Mouse (Mus musculus): Measurements from ENCODE around the gene Limch1. TPM values are rescaled to one million over a fixed set of nuclear protein-coding genes. Genes with fewer than 3 reads are reported as not detected.

Limch1 gene
- polyA plus RNA-seq, 1 experiment from 2014 or later = not detected

DNA sequence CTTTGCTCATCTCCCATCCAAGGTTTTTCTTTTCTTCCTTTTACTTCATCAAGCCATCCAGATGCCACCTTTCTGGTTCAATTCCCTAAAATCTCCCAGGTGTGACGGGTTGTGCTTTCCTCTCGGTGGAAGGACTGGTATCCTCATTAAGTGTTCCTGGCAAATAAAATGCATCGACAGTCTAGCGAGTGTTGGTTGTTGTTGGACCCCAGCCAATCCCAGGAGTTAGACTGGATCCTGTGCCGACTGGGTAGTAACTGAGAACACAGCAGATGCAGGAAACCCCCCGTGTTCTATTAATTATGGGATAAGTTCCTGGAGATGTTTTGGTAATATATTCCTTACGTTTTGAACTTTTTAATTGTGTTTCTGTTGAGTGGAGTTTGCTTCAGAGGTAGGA is 197.9 kb downstream of the Limch1 start:
- no peak overlapping the region for H3K27ac ChIP-seq
- H3K36me3 ChIP-seq (ENCODE audit: inconsistent target) = no peaks in the 10 kb centered on the region
- no peak overlapping the region for H3K4me3 ChIP-seq (ENCODE audit: inconsistent target)
- H3K79me2 ChIP-seq (ENCODE audit: inconsistent target) = no peaks in the 10 kb centered on the region
- WGBS (ENCODE audit: missing documents) = 95% methylated on average over 7 of the region's 7 CpGs

DNA sequence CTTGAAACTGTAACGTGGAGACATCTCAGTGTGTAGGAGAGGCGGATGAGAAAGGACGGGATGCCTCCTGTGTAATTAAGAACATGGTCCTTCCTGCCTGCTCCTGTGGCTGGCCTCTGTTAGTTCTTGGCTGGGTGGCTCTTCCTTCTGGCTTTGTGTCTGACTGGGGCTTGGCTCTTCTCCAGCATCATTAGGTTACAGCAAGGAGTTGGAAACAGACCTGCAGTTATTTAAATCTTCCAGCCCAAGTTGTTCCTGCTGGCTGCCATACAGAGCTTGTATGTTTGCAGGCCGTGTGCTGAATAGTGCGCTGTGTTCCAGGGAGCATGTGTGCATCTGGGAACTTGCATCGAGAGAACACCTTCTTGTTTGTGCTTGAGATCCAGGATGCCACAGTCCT is 202.3 kb downstream of the Limch1 start:
- Histone ChIP-seq H3K36me3 (ENCODE audit: inconsistent target) (no peaks in the 10 kb centered on the region), H3K4me3 (ENCODE audit: inconsistent target) (no peak overlapping the region), H3K79me2 (ENCODE audit: inconsistent target) (no peaks in the 10 kb centered on the region), H3K27ac (no peak overlapping the region)
- 47% methylated on average over 6 of the region's 6 CpGs for WGBS (ENCODE audit: missing documents)

DNA sequence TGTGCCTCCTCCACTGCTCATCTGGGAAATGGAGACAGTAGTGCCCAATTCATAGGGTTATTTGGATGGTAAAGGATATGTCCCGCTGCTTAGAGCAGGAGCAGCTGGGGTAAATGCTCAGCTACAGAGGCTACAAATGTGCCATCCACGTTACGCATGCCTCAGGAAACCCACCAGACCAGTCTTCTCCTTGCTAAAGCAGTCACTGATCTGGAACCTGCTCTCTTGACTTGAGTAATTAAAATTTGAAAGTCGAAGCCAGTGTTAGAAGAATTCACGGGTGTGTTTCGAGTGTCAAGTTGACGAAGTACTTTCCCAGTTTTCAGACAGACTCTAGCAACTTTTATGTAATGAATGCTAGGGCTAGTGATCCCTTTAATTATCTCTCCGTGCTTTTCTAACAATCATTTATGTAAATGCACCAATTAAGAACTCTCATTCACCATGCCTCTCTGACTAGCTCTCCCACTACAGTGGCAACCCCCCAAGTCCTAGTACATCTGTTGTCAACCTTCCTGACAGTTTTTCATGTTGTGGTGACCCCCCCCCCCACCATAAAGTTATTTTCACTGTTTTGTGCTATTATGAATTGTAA is 203.6 kb downstream of the Limch1 start:
- no peaks in the 10 kb centered on the region for H3K36me3 ChIP-seq (ENCODE audit: inconsistent target)
- 93% methylated on average over 8 of the region's 8 CpGs for WGBS (ENCODE audit: missing documents)
- no peak overlapping the region for H3K27ac ChIP-seq
- no peaks in the 10 kb centered on the region for H3K79me2 ChIP-seq (ENCODE audit: inconsistent target)
- H3K4me3 ChIP-seq (ENCODE audit: inconsistent target) = no peak overlapping the region

DNA sequence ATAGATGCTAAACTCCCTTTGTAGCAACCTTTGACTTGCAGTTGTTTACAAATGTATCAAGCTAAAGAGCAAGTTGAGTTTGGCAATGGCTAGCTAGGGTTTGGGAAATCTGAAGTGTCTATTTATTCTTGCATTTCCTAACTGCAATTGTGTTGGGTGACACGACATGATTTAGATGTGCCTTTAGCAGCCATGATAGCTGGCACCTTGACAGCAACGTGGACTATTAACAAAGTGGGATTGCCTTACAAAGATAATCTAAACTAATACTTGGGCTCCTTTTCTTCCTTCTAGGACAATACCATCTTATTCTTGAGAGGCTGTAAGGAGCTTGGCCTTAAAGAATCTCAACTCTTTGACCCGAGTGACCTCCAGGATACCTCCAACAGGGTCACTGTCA is 207.7 kb downstream of the Limch1 start:
- no peak overlapping the region for H3K4me3 ChIP-seq (ENCODE audit: inconsistent target)
- H3K79me2 ChIP-seq (ENCODE audit: inconsistent target) = no peaks in the 10 kb centered on the region
- WGBS (ENCODE audit: missing documents) = 81% methylated on average over 3 of the region's 3 CpGs
- no peak overlapping the region for H3K27ac ChIP-seq
- no peaks in the 10 kb centered on the region for H3K36me3 ChIP-seq (ENCODE audit: inconsistent target)

DNA sequence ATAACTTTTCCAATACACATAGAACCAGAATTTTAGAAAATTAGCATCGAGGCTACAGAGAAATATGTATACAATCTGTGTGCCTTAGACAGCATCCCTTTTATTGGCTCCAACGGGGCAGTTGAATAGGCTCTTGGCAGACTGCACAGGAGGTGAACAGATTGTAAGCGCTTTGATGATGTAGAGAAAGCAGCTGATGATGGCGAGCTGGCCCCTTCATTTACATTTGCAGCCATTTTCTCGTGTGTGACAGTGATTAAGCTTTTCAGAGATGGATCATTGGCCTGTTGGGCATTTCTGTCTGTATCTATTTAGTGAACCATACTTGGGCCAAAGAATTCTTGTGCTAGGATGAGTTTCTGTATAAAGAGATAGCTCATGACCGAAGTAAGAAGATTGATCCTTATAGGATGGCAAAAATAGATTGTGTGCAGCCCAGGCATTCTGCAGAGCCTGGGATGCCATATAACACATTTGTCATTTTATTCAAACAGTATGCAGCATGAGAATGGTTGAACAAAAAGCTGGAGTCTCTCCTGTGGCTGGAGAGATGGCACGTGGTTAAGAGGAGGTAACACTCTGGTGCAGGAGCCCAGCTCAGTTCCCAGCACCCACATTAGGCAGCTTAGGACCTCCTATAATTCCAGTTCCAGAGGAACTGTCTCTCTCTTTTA is 208.5 kb downstream of the Limch1 start:
- 91% methylated on average over 7 of the region's 7 CpGs for WGBS (ENCODE audit: missing documents)

GRCm38 (mm10) chr5:66955245-66955644 is 209.6 kb downstream of the Limch1 start:
- 92% methylated on average over 5 of the region's 5 CpGs for WGBS (ENCODE audit: missing documents)
- Histone ChIP-seq H3K27ac (no peak overlapping the region), H3K36me3 (ENCODE audit: inconsistent target) (no peaks in the 10 kb centered on the region), H3K4me3 (ENCODE audit: inconsistent target) (no peak overlapping the region), H3K79me2 (ENCODE audit: inconsistent target) (no peaks in the 10 kb centered on the region)

More for the DNA sequence above, 208.5 kb downstream of the Limch1 start:
- Histone ChIP-seq H3K27ac (no peak overlapping the region), H3K79me2 (ENCODE audit: inconsistent target) (no peaks in the 10 kb centered on the region), H3K36me3 (ENCODE audit: inconsistent target) (no peaks in the 10 kb centered on the region), H3K4me3 (ENCODE audit: inconsistent target) (no peak overlapping the region)

DNA sequence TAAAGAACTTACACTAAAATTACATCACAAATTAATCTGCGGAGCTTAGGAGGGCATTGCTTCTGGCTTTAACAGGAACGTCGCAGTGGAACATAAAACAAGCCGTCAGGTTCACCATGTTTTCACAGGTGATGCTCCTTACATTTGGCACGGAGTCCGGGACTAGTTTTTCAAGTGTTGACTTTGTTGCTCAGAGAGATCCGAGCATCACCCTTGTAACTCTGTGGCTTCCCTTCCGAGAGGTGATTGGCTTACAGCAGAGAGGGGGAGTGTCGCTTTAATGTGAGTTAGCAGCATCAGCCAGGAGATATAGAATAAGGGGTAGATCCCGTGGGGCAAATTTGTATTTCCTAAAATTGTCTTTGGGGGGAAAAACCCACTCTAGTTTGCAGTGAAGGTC is 212.0 kb downstream of the Limch1 start:
- Histone ChIP-seq H3K79me2 (ENCODE audit: inconsistent target) (no peaks in the 10 kb centered on the region), H3K4me3 (ENCODE audit: inconsistent target) (no peak overlapping the region), H3K36me3 (ENCODE audit: inconsistent target) (no peaks in the 10 kb centered on the region), H3K27ac (no peak overlapping the region)
- WGBS (ENCODE audit: missing documents) = 86% methylated on average over 10 of the region's 10 CpGs

DNA sequence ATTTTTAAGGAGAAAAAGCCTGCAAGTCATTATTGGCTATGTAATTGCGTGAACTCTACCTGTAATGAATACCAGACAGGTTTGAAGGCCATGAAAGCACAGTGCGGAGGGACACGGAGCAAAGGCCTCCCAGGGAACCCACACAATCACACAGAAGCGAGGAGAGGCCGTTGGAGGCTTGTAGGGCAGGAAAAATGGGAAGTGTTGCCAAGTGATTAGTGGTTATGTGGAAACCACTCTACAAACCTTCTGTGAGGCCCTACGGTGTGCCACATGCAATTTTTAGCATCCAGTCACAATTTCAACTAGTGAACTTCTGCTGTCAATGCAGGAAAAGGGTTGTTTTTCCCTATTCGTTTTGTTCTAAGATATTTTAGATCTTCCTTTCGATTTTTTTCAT is 212.5 kb downstream of the Limch1 start:
- Histone ChIP-seq H3K27ac (no peak overlapping the region), H3K4me3 (ENCODE audit: inconsistent target) (no peak overlapping the region), H3K79me2 (ENCODE audit: inconsistent target) (no peaks in the 10 kb centered on the region), H3K36me3 (ENCODE audit: inconsistent target) (no peaks in the 10 kb centered on the region)
- WGBS (ENCODE audit: missing documents) = 14% methylated on average over 8 of the region's 8 CpGs

- Histone ChIP-seq H3K27ac (no peak overlapping the region), H3K79me2 (ENCODE audit: inconsistent target) (no peaks in the 10 kb centered on the region), H3K4me3 (ENCODE audit: inconsistent target) (no peak overlapping the region), H3K36me3 (ENCODE audit: inconsistent target) (no peaks in the 10 kb centered on the region)
- WGBS (ENCODE audit: missing documents) = 95% methylated on average over 8 of the region's 8 CpGs
Measured at GRCm38 (mm10) chr5:66959968-66960367, 214.3 kb downstream of the Limch1 start.

DNA sequence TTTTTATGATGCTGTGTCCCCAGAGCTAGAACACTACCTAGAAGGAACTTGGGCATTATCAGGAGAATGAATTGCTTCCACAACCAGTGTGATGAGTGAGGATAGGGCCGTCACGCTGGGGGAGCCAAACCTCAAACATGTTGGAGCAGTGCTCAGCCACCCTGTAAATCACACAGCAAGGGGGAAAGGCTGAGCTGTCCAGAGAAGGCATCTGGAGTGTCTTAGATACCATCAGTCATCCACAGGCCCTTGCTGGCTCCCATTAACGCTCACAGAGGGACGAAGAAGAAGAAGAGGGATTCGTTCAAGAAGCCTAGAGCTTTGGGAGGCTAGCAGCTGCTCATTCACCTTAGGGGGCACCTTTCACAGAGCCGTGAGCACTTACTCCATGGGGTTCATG is 219.8 kb downstream of the Limch1 start:
- WGBS (ENCODE audit: missing documents) = 81% methylated on average over 6 of the region's 6 CpGs
- Histone ChIP-seq H3K79me2 (ENCODE audit: inconsistent target) (no peaks in the 10 kb centered on the region), H3K27ac (no peak overlapping the region), H3K36me3 (ENCODE audit: inconsistent target) (no peaks in the 10 kb centered on the region), H3K4me3 (ENCODE audit: inconsistent target) (no peak overlapping the region)

- Histone ChIP-seq H3K79me2 (ENCODE audit: inconsistent target) (no peaks in the 10 kb centered on the region), H3K4me3 (ENCODE audit: inconsistent target) (no peak overlapping the region), H3K27ac (no peak overlapping the region), H3K36me3 (ENCODE audit: inconsistent target) (no peaks in the 10 kb centered on the region)
- WGBS (ENCODE audit: missing documents) = 92% methylated on average over 2 of the region's 2 CpGs
Measured at GRCm38 (mm10) chr5:66967147-66967546, 221.5 kb downstream of the Limch1 start.

DNA sequence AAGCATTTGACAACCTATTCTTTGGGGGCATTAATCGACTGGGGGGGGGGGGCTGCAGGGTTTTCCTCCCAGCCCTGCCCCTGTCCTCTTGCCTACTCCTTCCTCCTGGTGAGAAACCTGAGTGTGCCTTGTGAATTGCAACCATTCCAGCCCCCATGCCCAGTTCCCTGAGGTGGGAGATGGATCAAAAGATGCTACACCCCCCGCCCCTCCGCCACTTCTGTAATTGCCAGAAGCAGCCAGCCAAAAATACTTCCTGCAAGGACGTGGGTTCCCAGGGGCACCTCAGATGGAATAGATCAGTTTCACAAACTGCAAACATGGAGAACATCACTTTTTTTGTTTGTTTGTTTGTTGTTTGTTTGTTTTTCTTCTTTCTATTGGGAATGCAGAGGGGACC is 222.0 kb downstream of the Limch1 start:
- no peaks in the 10 kb centered on the region for H3K36me3 ChIP-seq (ENCODE audit: inconsistent target)
- no peak overlapping the region for H3K4me3 ChIP-seq (ENCODE audit: inconsistent target)
- no peaks in the 10 kb centered on the region for H3K79me2 ChIP-seq (ENCODE audit: inconsistent target)
- no peak overlapping the region for H3K27ac ChIP-seq
- 77% methylated on average over 4 of the region's 4 CpGs for WGBS (ENCODE audit: missing documents)

- Histone ChIP-seq H3K36me3 (ENCODE audit: inconsistent target) (no peaks in the 10 kb centered on the region), H3K79me2 (ENCODE audit: inconsistent target) (no peaks in the 10 kb centered on the region), H3K27ac (no peak overlapping the region), H3K4me3 (ENCODE audit: inconsistent target) (no peak overlapping the region)
- 47% methylated on average over 22 of the region's 23 CpGs for WGBS (ENCODE audit: missing documents)
Measured at GRCm38 (mm10) chr5:66968059-66968833, 222.6 kb downstream of the Limch1 start.

- Histone ChIP-seq H3K36me3 (ENCODE audit: inconsistent target) (no peaks in the 10 kb centered on the region), H3K79me2 (ENCODE audit: inconsistent target) (no peaks in the 10 kb centered on the region), H3K27ac (no peak overlapping the region), H3K4me3 (ENCODE audit: inconsistent target) (no peak overlapping the region)
- WGBS (ENCODE audit: missing documents) = 90% methylated on average over 19 of the region's 19 CpGs
Measured at GRCm38 (mm10) chr5:66968925-66969711, 223.5 kb downstream of the Limch1 start.
